Mouse (Mus musculus): ENCODE data around the gene Prkaa2.

Prkaa2 gene

DNA sequence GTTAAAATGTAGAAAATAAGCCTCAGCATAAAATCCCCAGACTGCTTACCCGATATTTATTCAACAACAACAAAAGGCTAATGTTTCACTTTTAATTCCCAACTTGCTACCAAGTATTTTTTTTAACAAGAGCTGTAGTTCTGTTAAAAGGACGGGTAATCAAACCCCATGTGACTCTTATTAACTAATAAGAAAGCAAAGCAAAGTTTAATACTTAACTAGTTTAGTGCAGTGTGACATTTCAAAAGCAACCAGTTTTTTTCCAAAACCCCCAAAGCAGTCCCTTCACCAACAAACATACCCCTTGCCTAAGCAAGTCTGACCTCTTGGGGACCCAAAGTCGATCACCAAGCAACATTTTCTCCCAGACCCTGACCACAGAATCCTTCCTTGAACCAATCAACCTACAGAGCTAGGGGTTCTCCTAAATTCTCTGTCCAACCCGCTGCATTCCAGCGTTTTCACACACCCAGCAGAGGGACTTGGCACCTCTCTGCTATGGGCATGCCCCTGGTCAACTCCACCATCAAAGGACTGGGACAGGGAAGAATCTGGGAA is 970 bp downstream of the Prkaa2 start:
- DNase-seq = peak; percentile 65

DNA sequence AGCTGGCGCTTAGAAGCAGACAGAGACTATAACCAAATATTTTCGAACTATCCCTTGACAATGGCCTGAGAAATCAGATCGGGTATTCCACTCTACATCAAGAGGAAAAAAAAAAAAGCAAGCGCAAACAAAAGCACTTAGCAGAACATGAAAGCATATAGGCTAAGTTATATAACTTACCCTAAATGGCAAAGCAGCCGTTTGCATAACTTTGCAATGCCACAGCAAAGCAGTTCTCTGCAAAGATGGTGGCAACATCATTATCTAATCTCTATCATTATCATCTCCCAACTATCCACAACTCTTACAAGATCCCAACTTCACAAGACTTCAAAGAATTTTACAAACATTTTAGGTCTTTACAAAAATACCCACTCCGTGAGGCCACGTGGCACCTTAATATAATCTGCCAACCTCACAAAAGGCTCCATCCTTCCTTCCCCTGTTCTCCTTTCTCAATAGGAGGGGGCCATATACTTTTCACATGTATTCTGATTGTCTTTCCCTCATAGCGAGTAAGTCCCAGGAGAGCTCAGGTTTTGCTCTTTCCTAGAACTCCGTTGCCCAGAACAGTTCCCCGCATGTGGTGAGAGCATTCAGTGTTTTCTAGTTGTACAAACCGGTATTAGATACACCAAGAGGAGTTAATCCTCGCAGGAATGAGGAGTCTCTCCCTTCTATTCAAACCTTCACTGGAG is 1.6 kb downstream of the Prkaa2 start:
- peak; percentile 21 for DNase-seq

- peak; percentile 31 for DNase-seq
Observed at GRCm38 (mm10) chr4:105104099-105104872, 5.4 kb downstream of the Prkaa2 start.

GRCm38 (mm10) chr4:105101337-105101688 is 8.4 kb downstream of the Prkaa2 start:
- no peak for DNase-seq

- DNase-seq = no peak
Observed at GRCm38 (mm10) chr4:105100508-105101336, 9.0 kb downstream of the Prkaa2 start.

DNA sequence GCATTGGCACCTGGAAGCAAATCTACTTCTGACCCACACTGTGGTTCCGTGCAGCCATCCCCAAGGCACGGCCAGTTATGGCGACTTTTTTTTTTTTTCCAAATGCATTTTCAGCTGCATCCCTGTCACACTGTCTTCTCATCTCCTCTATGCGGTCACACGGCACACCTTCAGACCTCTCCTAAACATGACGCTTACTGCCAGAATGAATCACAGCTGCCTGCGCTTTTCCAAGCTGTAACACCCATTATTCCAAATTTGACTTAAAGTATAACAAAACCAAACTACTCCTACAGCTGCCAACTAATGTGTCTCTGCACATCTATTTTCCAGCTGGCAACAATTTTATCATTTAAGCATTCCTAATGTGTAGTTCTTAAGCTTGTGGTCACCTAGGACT is 11.0 kb downstream of the Prkaa2 start:
- DNase-seq = no peak

DNA sequence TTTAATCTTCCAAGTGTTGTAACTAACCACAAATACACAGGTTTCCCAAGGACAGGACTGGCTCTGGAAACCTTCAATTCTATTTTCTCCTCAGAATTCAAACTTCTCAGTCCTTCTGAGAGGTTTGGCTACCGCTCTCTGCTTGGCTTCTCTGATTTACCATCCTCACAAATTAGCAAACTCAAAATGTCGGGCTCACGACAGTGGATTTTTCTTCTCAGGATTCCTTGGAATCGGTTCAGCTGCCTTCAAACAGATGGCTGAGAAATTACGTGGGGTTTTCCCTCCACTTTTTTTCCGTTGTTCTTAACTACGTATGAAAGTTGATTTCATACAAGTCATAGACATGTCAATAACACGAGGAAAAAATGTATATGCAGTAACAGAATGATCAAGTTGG is 11.5 kb downstream of the Prkaa2 start:
- no peak for DNase-seq

- DNase-seq = peak; percentile 68
Observed at GRCm38 (mm10) chr4:105095316-105095715, 14.4 kb downstream of the Prkaa2 start.

- no peak for DNase-seq
Observed at GRCm38 (mm10) chr4:105093951-105094350, 15.7 kb downstream of the Prkaa2 start.

DNA sequence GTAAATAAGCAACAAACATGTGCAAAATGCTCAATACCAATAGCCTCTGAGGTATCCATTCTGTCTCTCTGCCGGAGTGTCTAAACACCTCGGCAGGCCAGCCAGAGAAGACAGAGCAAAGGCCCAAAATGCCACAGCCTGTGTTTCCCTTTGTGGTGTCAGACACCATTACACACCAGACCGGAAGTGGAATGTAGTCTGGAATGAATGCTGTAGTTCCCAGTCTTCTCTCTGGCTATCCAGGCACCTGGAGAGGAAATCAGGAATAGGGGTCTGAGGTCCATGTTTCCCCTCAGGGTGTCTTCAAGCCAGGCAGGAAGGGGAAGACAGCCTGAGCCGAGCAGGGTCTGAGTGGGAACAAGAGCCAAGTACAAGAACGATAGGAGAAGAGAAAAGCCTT is 19.3 kb downstream of the Prkaa2 start:
- DNase-seq = no peak

DNA sequence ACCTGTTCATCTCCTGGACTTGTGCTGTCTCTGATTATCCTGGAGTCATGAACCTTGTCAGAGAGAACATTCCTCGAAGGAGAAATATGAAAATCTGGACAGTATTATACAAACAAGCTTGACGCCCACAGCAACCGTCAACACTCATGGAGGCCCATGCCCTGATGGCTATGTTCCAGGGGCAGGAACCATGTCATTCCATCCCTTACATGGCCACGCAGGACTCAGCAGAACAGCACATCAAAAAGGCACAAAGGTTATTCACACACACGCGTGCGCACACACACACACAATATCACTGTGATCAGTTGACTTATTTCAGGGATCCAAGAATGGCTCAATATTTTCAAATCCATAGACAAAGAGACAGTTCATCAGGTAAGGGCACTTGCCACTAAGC is 20.3 kb downstream of the Prkaa2 start:
- DNase-seq = no peak

GRCm38 (mm10) chr4:105088671-105089070 is 21.0 kb downstream of the Prkaa2 start:
- DNase-seq = no peak

DNA sequence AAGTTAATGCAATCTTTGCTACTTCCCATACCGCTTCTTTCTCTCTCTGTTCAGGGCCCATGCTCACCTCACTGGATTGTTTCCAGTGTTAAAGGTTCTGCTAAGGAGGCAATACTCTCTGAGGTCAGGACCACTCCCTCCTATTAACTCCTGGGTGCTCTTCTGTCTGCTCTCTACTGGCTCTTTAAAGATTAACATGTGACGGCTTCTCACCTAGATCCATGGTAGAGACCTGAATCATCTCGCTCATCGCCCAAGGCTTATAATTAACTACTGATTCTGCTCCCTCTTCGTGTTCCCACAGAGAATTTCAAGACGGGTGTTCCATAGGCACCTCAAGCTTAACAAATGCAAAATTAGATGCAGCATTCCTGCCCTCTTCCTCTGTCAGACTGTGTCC is 33.5 kb downstream of the Prkaa2 start:
- DNase-seq = peak; percentile 69

DNA sequence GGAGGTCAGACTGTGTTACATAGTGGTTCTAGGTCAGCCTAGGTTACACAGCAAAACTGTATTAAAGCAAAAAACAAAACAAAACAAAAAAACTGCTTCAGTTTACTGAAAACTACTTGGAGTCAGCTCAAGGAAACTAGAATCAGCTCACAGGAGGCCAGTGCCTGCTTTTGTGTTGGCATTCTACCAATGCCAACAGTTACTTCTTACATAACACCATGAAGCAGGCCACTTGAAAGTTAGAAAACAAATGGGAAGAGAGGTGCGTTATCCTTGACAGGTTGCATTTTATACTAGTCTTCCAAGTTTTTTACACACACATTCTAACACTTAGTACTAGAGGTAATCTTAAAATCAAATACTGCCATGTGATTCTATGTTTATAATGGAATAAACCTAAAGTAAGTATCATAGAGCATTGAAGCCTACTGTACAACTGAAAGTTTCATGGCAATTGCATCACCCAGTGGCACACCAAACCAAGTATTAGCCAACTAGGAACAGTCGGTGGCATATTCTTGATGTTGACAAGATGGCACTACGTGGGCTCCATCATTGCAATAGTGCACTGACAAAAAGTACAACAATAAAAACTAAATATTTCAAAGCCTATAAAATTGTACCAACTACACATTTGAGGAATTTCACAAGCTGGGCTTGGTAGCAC is 37.8 kb downstream of the Prkaa2 start:
- peak; percentile 54 for DNase-seq

GRCm38 (mm10) chr4:105070982-105071381 is 38.7 kb downstream of the Prkaa2 start:
- peak; percentile 91 for DNase-seq

DNA sequence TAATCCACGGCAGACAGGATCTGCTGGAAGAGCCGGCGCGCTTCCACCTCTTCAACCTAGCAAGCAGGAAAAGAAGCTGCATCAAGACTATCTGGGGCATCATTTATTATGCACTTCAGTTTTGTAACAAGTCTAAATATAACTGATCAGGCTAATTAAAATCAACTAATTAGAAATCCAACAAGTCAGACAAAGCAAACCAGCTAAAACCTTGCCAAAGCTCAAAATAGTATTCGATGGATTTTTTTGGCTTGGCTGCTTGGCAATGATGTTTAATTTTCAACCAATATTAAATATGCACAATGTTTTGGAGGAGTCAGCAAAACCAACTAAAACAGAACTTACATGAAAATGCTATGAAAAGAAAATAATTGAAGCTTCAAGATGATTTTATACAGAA is 58.4 kb downstream of the Prkaa2 start:
- DNase-seq = no peak

GRCm38 (mm10) chr4:105050041-105050440 is 59.6 kb downstream of the Prkaa2 start:
- DNase-seq = no peak

DNA sequence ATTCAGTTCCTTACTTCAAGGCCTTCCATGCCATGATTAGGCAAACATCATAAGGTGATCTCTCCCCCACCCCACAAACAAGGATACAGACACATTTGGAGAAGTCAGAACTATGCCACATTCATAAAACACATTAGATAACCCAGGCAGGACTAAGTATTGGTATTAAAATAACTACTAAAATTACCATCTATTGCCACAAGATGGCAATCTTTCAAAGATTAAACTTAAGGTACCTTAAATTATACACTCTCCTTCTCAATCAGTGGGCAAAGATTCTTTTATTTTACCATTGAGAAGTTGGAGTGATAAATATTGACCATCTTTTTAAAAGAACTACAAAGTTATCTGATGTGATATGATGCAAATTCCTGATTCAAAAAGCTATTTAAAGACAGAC is 75.4 kb downstream of the Prkaa2 start:
- DNase-seq = no peak

GRCm38 (mm10) chr4:105033153-105033552 is 76.5 kb downstream of the Prkaa2 start:
- DNase-seq = no peak

DNA sequence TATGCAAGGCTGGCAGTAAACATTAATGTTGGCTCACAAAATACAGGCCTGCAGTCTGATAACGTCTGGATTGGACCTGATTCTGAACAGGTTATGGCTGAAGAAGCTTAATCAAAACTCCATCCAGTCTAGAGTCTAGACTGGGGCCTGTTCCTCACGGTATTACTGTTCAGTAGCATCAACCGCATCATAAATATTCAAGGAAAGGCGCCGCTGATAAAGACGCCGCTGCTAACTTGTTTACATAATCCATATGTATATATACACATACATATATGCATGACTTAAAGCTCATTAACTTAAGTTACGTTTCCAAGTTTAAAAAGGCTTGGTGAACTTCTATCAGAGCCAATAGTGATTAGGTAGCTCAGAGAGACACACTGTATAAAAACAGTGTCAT is 78.6 kb downstream of the Prkaa2 start:
- DNase-seq = no peak

- no peak for DNase-seq
Observed at GRCm38 (mm10) chr4:105027278-105027677, 82.4 kb downstream of the Prkaa2 start.

DNA sequence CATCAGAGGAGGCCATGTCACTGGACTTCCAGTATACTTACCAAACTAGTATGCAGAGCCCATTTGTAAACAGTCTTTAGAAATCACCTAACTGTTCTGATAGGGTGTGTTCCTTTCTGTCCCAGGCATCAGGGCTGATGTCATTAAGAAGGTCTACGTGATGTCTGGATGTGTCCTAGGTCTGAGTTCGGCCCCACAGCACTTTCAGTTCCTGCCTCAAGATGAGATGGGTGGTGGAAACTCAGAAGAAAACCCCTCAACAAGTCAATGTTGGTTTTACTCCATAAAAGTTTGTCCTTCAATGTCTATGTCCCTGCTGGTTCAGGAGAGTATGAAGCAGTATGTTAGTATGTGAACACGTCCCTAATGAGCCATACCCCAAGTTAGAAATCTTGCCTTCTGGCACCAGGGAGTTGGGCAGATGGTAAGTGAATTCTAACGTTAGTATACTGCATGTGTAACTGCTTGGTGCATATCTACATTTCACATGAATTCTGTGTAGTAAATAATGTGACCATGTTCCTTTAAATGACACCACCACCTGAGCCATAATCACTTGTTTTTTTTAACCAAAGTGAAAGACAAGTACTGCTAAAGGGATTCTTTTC is 93.6 kb downstream of the Prkaa2 start:
- DNase-seq = no peak

Data from kidney, adult 11 months (tissue).